Mouse (Mus musculus) monocyte, adult 5-6 weeks (primary cell): ENCODE measurements around the gene Rnf4. TPM values are rescaled to one million over a fixed set of nuclear protein-coding genes. Genes with fewer than 3 reads are reported as not detected.

Source experiments
- ATAC-seq: fragments of 153-309, 156-312 bp; replicated peaks from 2 replicates; pipeline ENCODE4 v1.8.0; 2017; ENCODE audit warnings: mild to moderate bottlenecking; ENCODE audit not compliant: low TSS enrichment, insufficient number of reproducible peaks, severe bottlenecking, poor library complexity, low FRiP score
- total RNA-seq: library from RNA; stranded (forward); fragments of 200-1000, 200-491, 200-594 nt; gene quantifications from 3 replicates; pipeline ENCODE4 v1.2.3, GENCODE M21; 2017

Rnf4 gene
- total RNA-seq, 1 experiment from 2014 or later, result 155 TPM

- ATAC-seq, result no peak
Observed at GRCm38 (mm10) chr5:34395347-34395746, 59.3 kb downstream of the Rnf4 start.

DNA sequence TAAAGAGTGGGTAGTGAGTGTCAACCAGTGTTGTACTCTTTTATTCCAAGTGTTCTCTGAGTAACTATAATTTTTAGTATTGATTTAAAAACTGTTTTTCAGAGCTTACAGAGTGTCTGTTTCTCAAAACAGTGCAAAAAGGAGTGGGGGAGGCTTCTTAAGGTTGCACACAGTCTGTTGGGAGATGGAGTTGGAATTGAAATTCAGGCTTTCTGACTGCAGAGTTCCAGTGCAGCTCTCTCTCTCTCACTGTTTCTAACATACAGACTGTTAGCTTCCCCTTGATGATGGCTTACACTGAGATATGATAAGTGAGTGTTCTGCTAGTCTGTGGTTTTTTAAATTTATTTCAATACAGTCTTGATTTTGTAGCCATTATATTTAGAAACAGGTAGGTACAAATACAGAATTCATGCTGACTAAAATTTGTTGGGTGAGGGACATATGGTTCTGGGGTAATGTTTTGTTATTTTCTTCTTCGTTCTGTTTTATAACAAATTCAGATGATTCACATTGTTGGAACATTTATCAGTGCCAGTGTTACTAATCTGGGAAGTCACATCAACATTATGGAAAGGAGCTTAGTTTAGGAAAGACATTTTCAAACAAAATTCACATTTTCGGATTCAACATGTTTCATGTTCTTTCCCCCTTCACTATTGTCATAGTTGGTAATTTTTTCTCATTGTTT lies 59.9 kb downstream of the Rnf4 start:
- no peak for ATAC-seq

- ATAC-seq, result no peak
Observed at GRCm38 (mm10) chr5:34397866-34398265, 61.8 kb downstream of the Rnf4 start.

DNA sequence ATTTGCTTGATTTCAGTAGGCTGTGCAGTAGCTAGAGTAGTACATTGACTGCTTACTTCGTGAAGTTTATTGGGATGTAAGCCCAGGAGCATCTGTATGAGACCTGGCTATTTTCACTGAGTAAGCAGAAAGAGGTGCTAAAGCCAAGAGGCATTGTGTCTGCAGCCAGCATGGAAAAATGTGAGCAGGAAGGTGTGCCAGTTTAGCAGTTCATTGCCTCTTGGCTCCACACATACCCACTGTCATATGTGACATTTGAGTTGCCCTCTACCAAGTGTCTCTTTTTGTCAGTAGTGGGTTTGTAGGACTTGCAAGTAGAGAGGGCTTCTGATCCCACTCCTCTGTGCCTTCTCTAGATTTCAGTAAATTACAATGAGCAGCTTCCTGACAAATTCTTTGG lies 62.2 kb downstream of the Rnf4 start:
- no peak for ATAC-seq

Other genes with a start within 250 kb of the Rnf4 start
- 2.1 TPM in 1 of 3 replicates, not detected in the others for gene Poln, start 166.8 kb upstream of the Rnf4 start, total RNA-seq
- gene Haus3, start 166.8 kb upstream of the Rnf4 start, total RNA-seq, result 107 to 199 TPM (median 133 TPM) in 3 replicates
- gene Mxd4, start 148.6 kb upstream of the Rnf4 start, total RNA-seq, result 43.8 to 81.5 TPM (median 57.1 TPM) in 3 replicates
- gene Zfyve28, start 47.8 kb upstream of the Rnf4 start, total RNA-seq, result 0.43 to 3.9 TPM (median 0.67 TPM) in 3 replicates
- 0.38 TPM in 1 of 3 replicates, not detected in the others for gene Cfap99, start 47.7 kb upstream of the Rnf4 start, total RNA-seq
- 28.6 to 65.7 TPM (median 40.7 TPM) in 3 replicates for gene Fam193a, start 33.6 kb downstream of the Rnf4 start, total RNA-seq
- gene Tnip2, start 177.7 kb downstream of the Rnf4 start, total RNA-seq, result 62.3 to 78.2 TPM (median 78.0 TPM) in 3 replicates
- 80.1 to 108 TPM (median 88.7 TPM) in 3 replicates for gene Sh3bp2, start 189.5 kb downstream of the Rnf4 start, total RNA-seq
- gene Add1, start 237.4 kb downstream of the Rnf4 start, total RNA-seq, result 174 to 248 TPM (median 209 TPM) in 3 replicates